Mouse (Mus musculus) T-helper 17 cell (primary cell): ENCODE measurements around the gene Chmp4b.

ENCODE experiments used
- in situ Hi-C, 2 experiments: fragments of 300-600 bp; cut with MboI, MseI; formaldehyde crosslinking; loops; 1 replicate in 1 of 2; 2 replicates in 1 of 2; pipeline ENCODE4 v1.15.1; 2025; ENCODE audit warnings: high pct_unique_total_duplicates in 2 of 2

The Chmp4b gene

DNA sequence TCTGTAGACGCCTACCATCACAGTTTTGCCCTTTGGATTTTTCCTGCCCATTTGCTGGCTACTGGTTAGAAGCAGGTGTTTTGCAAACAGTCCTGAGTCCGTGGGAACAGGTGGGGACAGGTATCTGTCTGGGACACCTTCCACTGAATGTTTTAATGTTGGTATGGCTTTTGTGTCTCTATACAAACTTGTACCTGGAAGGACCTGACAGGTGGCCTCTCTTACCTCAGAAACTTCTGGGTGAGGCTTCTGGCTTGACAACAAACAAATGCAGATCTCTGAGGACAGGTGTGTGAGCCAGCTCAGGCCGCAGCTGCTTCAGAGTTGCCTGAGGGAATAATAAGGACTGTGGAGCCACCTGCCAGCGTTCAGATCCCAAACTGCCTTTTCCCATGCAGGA lies 12.4 kb upstream of the Chmp4b start:
- in situ Hi-C loops = loop anchor here in 1 of 2 experiments (10.0 kb wide), 1 partner anchor 1396 kb away; no protein-coding TSS in a partner anchor

DNA sequence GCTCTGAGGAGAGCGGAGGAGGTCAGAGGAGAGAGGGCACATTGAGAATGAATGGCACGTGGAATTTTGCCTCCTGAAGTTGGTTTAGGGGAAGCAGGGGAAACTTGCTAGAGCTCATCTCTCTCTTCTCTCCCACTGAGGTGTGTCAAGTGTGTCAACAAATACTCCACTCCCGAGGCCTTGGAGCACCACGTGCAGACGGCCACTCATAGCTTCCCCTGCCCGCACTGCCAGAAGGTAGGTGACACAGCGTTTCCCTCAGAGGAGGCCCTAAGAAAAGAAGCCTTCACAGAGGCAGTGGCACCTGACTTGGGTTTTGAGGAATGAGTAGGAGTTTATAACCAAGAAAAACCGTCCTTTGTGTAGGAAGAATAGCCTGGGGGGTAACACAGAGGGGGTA lies 10.3 kb upstream of the Chmp4b start:
- in situ Hi-C loops = no loop called here

DNA sequence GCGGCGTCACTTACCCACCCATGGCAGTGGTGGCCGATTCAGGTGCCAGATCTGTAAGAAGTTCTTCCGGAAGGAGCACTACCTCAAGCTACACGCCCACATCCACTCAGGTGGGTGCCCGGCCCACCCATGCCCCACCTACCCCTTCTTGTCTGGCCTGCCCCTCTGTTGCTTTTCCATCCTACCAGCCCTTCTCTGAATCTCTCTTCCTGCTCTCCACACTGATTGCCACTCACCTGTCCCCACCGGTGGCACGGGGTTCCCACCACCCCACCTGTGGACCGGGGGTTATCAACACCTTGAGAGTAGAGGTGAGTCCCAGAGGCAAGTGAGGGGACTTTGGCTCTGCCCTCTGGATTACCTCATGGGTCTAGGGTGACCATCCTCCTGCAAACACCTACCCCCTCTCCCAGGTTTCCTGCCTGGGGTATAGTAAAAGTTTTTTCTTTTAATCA lies 9.5 kb upstream of the Chmp4b start:
- in situ Hi-C loops = no loop called here

- in situ Hi-C loops = no loop called here
These were observed 8.7 kb upstream of the Chmp4b start for GRCm38 (mm10) chr2:154642712-154643385.

DNA sequence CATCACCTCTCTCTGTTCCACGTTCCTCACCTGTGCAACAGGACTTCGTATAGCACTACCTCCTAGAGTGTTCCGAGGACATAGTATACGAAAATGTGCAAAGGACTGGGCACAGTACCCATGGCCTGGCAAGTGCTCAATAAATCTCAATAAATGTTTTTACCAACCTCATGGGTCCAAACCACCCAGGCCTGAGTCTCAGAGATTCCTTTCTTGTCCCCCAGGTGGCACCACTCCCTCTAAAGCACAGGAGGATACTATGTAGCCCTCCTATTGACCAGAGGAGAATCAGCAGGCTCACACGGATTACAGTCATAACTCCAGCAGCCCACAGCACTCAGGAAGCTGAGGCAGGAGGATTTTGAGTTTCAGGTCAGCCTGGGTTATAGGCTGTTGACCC lies 4.9 kb upstream of the Chmp4b start:
- in situ Hi-C loops = no loop called here

DNA sequence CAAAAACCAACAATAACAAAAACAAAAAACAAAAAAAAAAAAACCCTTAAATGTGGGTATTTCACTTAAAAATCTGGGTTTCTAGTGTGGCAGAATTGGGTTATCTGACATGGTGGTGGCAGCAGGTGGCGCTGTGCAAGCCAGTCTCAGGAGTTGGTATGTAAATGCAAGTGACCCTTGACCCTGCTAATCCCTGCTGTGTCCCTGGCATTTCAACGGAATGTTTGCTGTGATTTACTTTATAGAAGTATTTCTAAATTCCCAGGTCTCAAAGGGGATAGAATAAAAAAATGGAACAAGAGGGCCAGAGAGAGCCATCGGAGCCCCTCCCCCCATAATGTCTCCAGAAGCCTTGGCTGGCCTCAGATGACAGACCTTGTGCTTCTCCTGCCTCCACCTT lies 3.4 kb upstream of the Chmp4b start:
- in situ Hi-C loops = no loop called here

GRCm38 (mm10) chr2:154650404-154650803 lies 1.1 kb upstream of the Chmp4b start:
- in situ Hi-C loops = no loop called here

DNA sequence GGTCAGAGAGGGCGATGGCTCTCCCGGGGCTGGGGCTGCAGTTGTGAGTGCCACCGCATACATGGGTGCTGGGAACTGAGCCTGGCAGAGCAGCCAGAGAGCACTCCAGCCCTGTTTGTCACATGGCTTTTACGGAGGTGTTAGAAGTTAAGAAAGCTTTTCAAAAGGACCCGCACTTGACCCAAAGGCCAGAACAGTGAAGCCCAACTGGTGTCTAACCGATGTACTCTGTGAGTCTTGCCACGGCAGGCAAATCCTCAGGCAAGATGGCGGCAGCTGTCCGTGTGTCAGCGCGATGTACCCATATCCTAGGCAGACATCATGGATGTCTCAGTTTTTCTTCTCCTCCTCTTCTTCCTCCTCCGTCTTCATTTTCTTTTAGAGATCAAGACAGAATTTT lies 3.5 kb downstream of the Chmp4b start:
- in situ Hi-C loops = no loop called here

- in situ Hi-C loops = no loop called here
These were observed 4.4 kb downstream of the Chmp4b start for GRCm38 (mm10) chr2:154655878-154656414.

- in situ Hi-C loops = no loop called here
These were observed 5.4 kb downstream of the Chmp4b start for GRCm38 (mm10) chr2:154656710-154657485.

- in situ Hi-C loops = no loop called here
These were observed 6.2 kb downstream of the Chmp4b start for GRCm38 (mm10) chr2:154657486-154658237.

DNA sequence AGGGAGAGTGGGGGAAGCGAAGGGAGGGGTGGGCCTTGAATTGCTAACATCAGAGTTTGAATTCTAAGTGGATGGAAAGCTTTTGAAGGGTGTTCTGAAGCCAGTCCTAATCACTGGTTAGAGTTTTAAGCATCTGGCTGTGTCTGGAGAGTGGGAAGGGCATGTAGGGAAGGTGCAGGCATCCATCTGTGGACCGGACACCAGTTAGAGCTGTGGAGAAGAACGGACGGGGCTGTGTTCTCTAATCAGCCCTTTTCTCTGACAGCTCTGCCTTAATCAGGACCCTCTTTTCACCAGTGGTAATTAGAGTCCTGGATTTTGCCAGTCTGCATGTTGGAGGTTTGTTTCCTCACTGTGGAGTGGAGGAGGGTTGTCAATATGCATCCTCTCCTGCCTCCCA lies 7.6 kb downstream of the Chmp4b start:
- in situ Hi-C loops = no loop called here

DNA sequence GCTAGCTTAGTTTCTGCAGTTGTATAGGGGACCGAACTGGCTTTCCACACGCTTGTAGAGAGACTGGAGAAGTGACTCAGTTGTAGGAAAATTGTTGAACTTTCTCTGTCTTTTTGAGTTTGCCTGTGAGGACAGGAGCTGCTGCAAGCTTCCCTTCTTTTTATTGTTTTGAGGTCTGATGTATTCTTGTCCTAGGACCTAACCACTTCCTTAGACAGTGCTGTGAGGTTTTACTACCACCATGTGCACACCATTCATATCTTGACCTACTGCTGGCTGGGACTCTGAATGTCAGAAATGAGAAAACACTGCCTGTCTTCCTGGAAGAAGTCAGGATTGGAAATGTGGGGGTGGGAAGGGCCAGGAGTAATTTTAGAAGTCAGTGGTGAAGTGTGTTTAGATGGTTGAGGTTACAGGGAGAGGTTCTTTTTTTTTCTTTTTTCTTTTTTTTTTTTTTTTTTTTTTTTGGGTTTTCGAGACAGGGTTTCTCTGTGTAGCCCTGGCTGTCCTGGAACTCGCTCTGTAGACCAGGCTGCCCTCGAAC lies 8.1 kb downstream of the Chmp4b start:
- in situ Hi-C loops = no loop called here

DNA sequence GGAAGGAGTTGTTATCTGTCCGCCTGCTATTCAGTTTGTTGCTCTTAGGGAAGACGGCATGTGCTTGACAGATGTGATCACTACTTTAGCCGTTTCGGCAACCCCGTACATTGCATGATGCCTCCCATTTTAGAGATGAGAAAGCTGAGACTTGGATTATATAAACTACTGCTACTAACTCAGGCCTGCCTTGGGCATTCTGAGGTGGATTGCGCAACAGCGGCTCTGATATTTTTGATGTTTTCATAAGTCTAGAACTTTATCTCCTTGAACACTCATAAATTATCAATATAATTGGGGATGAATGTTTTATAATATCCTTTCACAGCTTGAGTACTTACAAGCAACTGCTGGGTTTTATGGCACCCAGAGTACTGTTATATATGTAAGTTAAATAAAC lies 17.2 kb downstream of the Chmp4b start:
- in situ Hi-C loops = no loop called here

- in situ Hi-C loops = no loop called here
These were observed 18.6 kb downstream of the Chmp4b start for GRCm38 (mm10) chr2:154670106-154670505.

DNA sequence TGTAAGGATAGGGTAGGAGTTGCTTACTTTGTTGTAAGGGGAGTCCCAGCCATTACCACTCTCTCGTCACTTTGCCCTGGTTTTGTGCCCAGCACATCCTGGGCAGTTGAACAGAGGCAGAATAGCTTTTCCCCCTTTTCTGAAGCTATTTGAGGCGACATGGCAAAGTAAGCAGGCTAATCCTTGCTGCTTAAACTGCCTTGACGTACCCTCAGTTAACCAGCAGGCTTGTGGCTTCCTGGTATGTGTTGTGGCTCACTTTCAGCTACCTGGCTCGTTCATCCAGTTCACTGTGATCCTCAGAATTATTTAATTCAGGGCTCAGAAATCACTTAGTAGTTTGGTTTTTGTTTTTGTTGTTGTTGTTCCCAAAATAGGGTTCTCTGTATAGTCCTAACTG lies 19.2 kb downstream of the Chmp4b start:
- in situ Hi-C loops = no loop called here

DNA sequence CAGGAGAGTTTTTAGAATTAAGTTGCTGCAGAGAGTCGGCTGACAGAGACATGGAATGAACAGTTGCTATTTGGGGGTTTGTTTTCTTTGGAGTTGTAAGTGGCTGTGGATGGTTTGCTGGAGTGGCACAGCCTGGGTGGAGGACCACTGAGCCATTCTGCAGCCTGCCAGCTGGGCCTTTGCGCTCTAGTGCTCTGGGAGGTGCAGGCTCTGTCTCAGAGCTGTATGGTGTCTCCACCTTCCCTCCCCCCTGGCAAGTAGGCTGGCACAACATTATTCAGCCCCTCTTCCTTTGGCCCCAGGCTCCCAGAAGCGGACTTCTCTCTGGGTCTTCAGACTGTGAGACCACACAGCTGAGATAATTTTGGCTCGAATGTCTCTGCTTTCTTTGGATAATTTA lies 22.5 kb downstream of the Chmp4b start:
- in situ Hi-C loops = no loop called here

- in situ Hi-C loops = no loop called here
These were observed 25.4 kb downstream of the Chmp4b start for GRCm38 (mm10) chr2:154676653-154677609.

DNA sequence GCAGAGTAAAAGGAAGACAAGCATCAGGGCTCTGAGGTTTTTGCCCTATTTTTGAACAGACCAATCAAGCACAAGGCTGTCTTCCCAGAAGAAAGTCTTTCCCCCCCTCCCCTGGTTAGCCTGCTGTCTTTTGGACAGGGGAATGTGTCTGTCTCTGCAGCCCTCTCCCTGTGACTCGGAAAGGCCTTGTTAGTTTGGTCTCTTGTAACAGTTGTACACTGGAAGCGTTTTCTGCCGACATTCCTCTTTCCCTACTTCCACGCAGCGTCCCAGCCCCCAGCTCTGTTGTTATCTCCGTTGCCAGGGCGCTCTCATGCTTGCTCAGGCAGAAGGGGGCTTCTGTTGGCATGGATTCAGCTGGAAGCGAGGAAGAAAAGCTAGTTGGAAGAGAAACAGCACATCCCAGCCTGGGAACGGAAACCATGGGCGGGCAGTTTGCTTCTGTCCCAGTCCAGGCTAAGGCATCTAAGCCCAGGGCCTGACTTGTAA lies 26.2 kb downstream of the Chmp4b start:
- in situ Hi-C loops = no loop called here

DNA sequence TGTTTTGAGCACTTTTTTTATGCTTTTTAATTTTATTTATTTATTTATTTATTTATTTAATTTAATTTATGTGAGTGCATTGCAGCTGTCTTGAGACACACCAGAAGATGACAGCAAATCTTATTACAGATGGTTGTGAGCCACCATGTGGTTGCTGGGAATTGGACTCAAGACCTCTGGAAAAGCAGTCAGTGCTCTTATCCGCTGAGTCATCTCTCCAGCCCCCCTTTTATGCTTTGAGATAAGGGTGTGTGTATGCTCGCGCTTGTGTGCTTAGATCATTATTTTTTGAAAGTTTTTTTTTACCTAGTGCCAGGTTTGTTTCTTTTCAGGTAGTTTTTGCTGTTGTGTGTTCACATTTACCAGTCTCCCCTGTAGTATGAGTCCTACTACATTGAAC lies 27.5 kb downstream of the Chmp4b start:
- in situ Hi-C loops = no loop called here
